Mouse (Mus musculus) c-Kit-negative CD71-positive TER-119-positive erythroid progenitor cells, embryonic 14.5 days (primary cell): Measurements from ENCODE around the gene Tpi1.
"Not testable (repeated sequence)": the region's sequence is repeated elsewhere in the genome, so short reads cannot be mapped to it uniquely, and the experiment has no call there.

ENCODE experiments used
- DNase-seq: peaks from one replicate; pipeline ENCODE4 v3.0.0-alpha.2; 2013; ENCODE audit warnings: low read depth, low spot score

The Tpi1 gene

GRCm38 (mm10) chr6:124809052-124809774, 4.9 kb downstream of the Tpi1 start:
- DNase-seq: peak; percentile 58

- no peak for DNase-seq
These were observed 5.6 kb downstream of the Tpi1 start, which contains the start of gene Spsb2 for GRCm38 (mm10) chr6:124808358-124809012. Gene Spsb2, plus strand, starts transcription at chr6:124808661.

GRCm38 (mm10) chr6:124807986-124808357, 6.1 kb downstream of the Tpi1 start:
- no peak for DNase-seq

- no peak for DNase-seq
These were observed 6.7 kb downstream of the Tpi1 start for GRCm38 (mm10) chr6:124807366-124807765.

- no peak for DNase-seq
These were observed 7.5 kb downstream of the Tpi1 start for GRCm38 (mm10) chr6:124806446-124807140.

GRCm38 (mm10) chr6:124805341-124806321, 8.5 kb downstream of the Tpi1 start:
- peak; percentile 78 for DNase-seq

- DNase-seq: no peak
These were observed 9.8 kb downstream of the Tpi1 start for GRCm38 (mm10) chr6:124804341-124804740.

- DNase-seq: not testable (repeated sequence)
These were observed 10.4 kb downstream of the Tpi1 start for GRCm38 (mm10) chr6:124803691-124804090.

GRCm38 (mm10) chr6:124803061-124803460, 11.0 kb downstream of the Tpi1 start:
- DNase-seq: no peak

- not testable (repeated sequence) for DNase-seq
These were observed 11.7 kb downstream of the Tpi1 start for GRCm38 (mm10) chr6:124802400-124802799.

GRCm38 (mm10) chr6:124796200-124796599, 17.9 kb downstream of the Tpi1 start:
- no peak for DNase-seq

GRCm38 (mm10) chr6:124795781-124796180, 18.3 kb downstream of the Tpi1 start:
- DNase-seq: no peak

GRCm38 (mm10) chr6:124791911-124792310, 22.2 kb downstream of the Tpi1 start:
- DNase-seq: no peak

GRCm38 (mm10) chr6:124790121-124790520, 24.0 kb downstream of the Tpi1 start:
- DNase-seq: no peak

- no peak for DNase-seq
These were observed 24.6 kb downstream of the Tpi1 start for GRCm38 (mm10) chr6:124789519-124789918.

- no peak for DNase-seq
These were observed 26.4 kb downstream of the Tpi1 start for GRCm38 (mm10) chr6:124787722-124788121.

- DNase-seq: no peak
These were observed 27.2 kb downstream of the Tpi1 start for GRCm38 (mm10) chr6:124786756-124787420.

GRCm38 (mm10) chr6:124782436-124782835, 31.7 kb downstream of the Tpi1 start:
- no peak for DNase-seq

- no peak for DNase-seq
These were observed 33.2 kb downstream of the Tpi1 start for GRCm38 (mm10) chr6:124780917-124781316.

- no peak for DNase-seq
These were observed 34.1 kb downstream of the Tpi1 start for GRCm38 (mm10) chr6:124779984-124780416.
